Mouse (Mus musculus) central nervous system, embryonic 11.5 days (tissue): ENCODE measurements around the gene Osgepl1. TPM values are rescaled to one million over a fixed set of nuclear protein-coding genes. Genes with fewer than 3 reads are reported as not detected.

ENCODE experiments used
- polyA plus RNA-seq: library from polyadenylated mRNA; depleted of rRNA; stranded (reverse); fragments of >200 nt; gene quantifications from 2 replicates; pipeline ENCODE4 v1.2.3, GENCODE M21; 2012; rRNA removed

Osgepl1 gene
- polyA plus RNA-seq: 15.3 and 24.0 TPM in 2 replicates

DNA sequence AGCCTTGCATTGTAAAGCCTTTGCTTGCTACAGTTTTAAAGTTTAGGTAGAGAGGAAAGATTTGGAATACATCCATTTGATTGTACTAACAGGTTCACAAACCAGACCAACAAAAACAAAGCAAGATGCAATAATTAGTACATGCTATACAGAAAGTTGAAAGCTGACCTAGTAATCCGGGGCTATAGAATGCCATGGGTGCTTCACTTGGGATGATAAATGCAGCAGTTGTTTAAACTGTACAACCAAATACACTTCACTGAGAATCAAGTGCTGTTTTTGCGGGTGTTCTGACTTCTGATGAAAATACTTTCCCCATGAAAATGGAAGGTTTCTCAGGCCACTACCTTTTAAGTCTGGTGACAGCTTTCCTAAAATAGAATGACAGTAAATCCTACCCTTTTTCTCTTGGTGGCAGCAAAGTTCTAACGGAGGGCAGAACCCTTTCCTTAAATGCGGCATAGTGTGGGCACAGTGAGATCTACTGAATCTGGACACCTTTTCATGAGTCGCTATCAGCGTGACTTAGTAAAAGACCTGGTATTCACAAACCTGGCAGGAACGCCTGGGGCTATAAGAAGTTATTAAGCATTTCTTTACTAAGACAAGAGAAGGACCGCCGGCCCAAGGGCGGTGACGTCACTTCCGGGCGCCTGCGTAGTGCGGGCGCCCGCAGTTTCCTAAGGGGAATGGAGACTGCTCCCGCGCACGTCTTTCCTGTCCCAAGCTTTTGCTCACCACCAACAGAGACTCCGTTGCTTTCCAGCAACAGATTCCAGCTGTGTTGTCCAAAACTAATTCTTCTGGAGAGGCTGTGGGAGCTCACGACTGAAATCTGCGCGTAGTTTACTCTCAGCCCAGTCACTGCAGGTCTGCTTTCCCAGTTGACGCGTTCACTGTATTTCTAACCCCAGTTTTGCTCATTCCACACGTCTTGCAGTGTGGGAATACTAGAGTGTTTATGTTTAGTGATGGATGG, at the start of gene Osgepl1:
Gene Osgepl1 (plus strand): TSS at position 636 of the 979 bp plus-strand sequence.

GRCm38 (mm10) chr1:53296581-53297383, 16.6 kb upstream of the Osgepl1 start, which contains the start of the genes Pms1, Ormdl1 and Gm28778:
Gene Pms1 (minus strand): TSS chr1:53297018.
Gene Ormdl1 (plus strand): TSS chr1:53297095.
Gene Gm28778 (plus strand): TSS chr1:53297111.

GRCm38 (mm10) chr1:53352327-53353261, 39.2 kb downstream of the Osgepl1 start, which contains the start of the genes Asdurf, Gm28551 and Asnsd1:
Gene Asdurf (minus strand): TSS chr1:53352619.
Gene Gm28551 (minus strand): TSS chr1:53352667.
Gene Asnsd1 (minus strand): TSS chr1:53352752.

Other genes starting within 250 kb of the Osgepl1 start
- gene 1700019A02Rik, start 126.0 kb upstream of the Osgepl1 start, polyA plus RNA-seq: 0.20 and 0.29 TPM in 2 replicates
- 12.9 and 14.2 TPM in 2 replicates for gene Pms1, start 16.6 kb upstream of the Osgepl1 start, polyA plus RNA-seq
- gene Ormdl1, start 16.5 kb upstream of the Osgepl1 start, polyA plus RNA-seq: 28.9 and 47.4 TPM in 2 replicates
- gene Gm28778, start 16.5 kb upstream of the Osgepl1 start, polyA plus RNA-seq: 1.3 and 2.3 TPM in 2 replicates
- gene Asdurf, start 39.0 kb downstream of the Osgepl1 start, polyA plus RNA-seq: not detected in 2 replicates
- gene Gm28551, start 39.0 kb downstream of the Osgepl1 start, polyA plus RNA-seq: 0.42 and 0.61 TPM in 2 replicates
- 58.2 and 58.8 TPM in 2 replicates for gene Asnsd1, start 39.1 kb downstream of the Osgepl1 start, polyA plus RNA-seq